Mouse (Mus musculus) natural killer cell, adult 2 months (primary cell): ENCODE results near the gene Cacna1c.

ENCODE experiments used
- DNase-seq, 2 experiments: peaks; one replicate each; pipeline ENCODE4 v3.0.0; 2022; ENCODE audit warnings: low spot score in 2 of 2

Cacna1c gene

GRCm38 (mm10) chr6:118680814-118681213 is 515.4 kb downstream of the Cacna1c start:
- no peak for DNase-seq

- DNase-seq: no peak
Observed at GRCm38 (mm10) chr6:118678031-118678430, 518.2 kb downstream of the Cacna1c start.

GRCm38 (mm10) chr6:118677306-118677705 is 518.9 kb downstream of the Cacna1c start:
- no peak for DNase-seq

GRCm38 (mm10) chr6:118674781-118675180 is 521.4 kb downstream of the Cacna1c start:
- DNase-seq: no peak

GRCm38 (mm10) chr6:118673974-118674695 is 522.1 kb downstream of the Cacna1c start:
- no peak for DNase-seq

GRCm38 (mm10) chr6:118653331-118653730 is 542.9 kb downstream of the Cacna1c start:
- no peak for DNase-seq

GRCm38 (mm10) chr6:118649121-118649783 is 547.0 kb downstream of the Cacna1c start:
- no peak for DNase-seq

GRCm38 (mm10) chr6:118646265-118647061 is 549.8 kb downstream of the Cacna1c start:
- DNase-seq: no peak

GRCm38 (mm10) chr6:118644866-118645265 is 551.4 kb downstream of the Cacna1c start:
- no peak for DNase-seq

GRCm38 (mm10) chr6:118643541-118643940 is 552.7 kb downstream of the Cacna1c start:
- DNase-seq: no peak

- DNase-seq: no peak
Observed at GRCm38 (mm10) chr6:118641671-118642325, 554.4 kb downstream of the Cacna1c start.

- no peak for DNase-seq
Observed at GRCm38 (mm10) chr6:118639816-118640215, 556.4 kb downstream of the Cacna1c start.

- no peak for DNase-seq
Observed at GRCm38 (mm10) chr6:118638911-118639310, 557.3 kb downstream of the Cacna1c start.

GRCm38 (mm10) chr6:118632491-118632890 is 563.7 kb downstream of the Cacna1c start:
- no peak for DNase-seq

- DNase-seq: no peak
Observed at GRCm38 (mm10) chr6:118630006-118630405, 566.2 kb downstream of the Cacna1c start.

GRCm38 (mm10) chr6:118626246-118626645 is 570.0 kb downstream of the Cacna1c start:
- no peak for DNase-seq

- no peak for DNase-seq
Observed at GRCm38 (mm10) chr6:118623609-118624008, 572.6 kb downstream of the Cacna1c start.

- DNase-seq: peak in 1 of 2 experiments; percentile 5
Observed at GRCm38 (mm10) chr6:118621866-118622265, 574.4 kb downstream of the Cacna1c start.

- no peak for DNase-seq
Observed at GRCm38 (mm10) chr6:118621406-118621805, 574.8 kb downstream of the Cacna1c start.

- no peak for DNase-seq
Observed at GRCm38 (mm10) chr6:118608906-118609305, 587.3 kb downstream of the Cacna1c start.

- DNase-seq: no peak
Observed at GRCm38 (mm10) chr6:118605974-118606373, 590.2 kb downstream of the Cacna1c start.

GRCm38 (mm10) chr6:118603825-118604224 is 592.4 kb downstream of the Cacna1c start:
- no peak for DNase-seq
